ENCODE assay signal across 8 mouse cellular contexts in the genomic region with DNA sequence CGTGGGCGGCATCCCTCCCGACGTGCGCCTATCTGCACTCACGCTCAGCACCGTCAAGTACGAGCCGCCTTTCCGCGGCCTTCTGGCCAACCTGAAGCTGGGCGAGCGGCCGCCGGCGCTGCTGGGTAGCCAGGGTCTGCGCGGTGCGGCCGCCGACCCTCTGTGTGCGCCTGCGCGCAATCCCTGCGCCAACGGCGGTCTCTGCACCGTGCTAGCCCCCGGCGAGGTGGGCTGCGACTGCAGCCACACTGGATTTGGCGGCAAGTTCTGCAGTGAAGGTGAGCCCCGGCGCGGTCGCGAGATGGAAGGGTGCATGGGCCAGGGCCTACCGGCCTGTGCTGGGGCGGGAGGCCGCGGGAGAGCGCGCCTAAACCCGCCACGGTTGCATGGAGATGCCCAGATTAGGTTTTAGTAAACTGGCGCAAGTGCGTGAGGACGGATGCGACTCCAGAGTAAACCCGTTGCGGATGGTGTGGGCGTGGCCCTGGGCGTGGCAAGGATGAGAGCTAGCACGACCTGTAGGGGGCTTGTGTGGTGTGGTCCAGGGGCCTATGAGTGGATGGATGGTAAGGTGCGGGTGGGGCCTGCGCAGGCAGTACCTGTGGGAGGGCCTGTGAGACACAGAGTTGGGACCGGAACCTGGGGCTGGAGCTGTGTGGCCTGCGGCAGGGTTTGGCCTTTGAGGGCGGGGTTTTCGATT. TPM values are rescaled to one million over a fixed set of nuclear protein-coding genes. Genes with fewer than 3 reads are reported as not detected.
DNase-seq lines count a peak whose midpoint lies in the region; ATAC-seq lines count a peak whose summit lies in the region.

No protein-coding gene starts in this region.

- H3K9me3 ChIP-seq in heart, embryonic 10.5 days, result no peaks in the 10 kb centered on the region
- no peaks in the 10 kb centered on the region for H3K9me3 ChIP-seq in hindbrain, embryonic 15.5 days
- no peaks in the 10 kb centered on the region for H3K9me3 ChIP-seq in midbrain, embryonic 12.5 days

- no peak overlapping the region for H3K27ac ChIP-seq in heart, embryonic 10.5 days
- no peak overlapping the region for H3K27ac ChIP-seq in hindbrain, embryonic 15.5 days (replicated peaks)
- no peak overlapping the region for H3K27ac ChIP-seq in midbrain, embryonic 12.5 days (replicated peaks)

- no peaks in the 10 kb centered on the region for H3K36me3 ChIP-seq in heart, embryonic 10.5 days
- H3K36me3 ChIP-seq in hindbrain, embryonic 15.5 days, result no peaks in the 10 kb centered on the region
- no peaks in the 10 kb centered on the region for H3K36me3 ChIP-seq in midbrain, embryonic 12.5 days

- H3K4me1 ChIP-seq in heart, embryonic 10.5 days, result peaks cover 14% of the 10 kb centered on the region
- peaks cover 89% of the 10 kb centered on the region for H3K4me1 ChIP-seq in hindbrain, embryonic 15.5 days (replicated peaks)
- peaks cover 53% of the 10 kb centered on the region for H3K4me1 ChIP-seq in midbrain, embryonic 12.5 days

- no peak for DNase-seq in heart, embryonic 10.5 days (ENCODE audit: low spot score)
- no peak for DNase-seq in heart, adult 8-10 months (ENCODE audit: low spot score)
- DNase-seq in ZHBTc4 (ENCODE audit: low read depth, low spot score) (peak; percentile 94), adipocyte (ENCODE audit: low spot score) (no peak)
- peak; percentile 73 for DNase-seq in thymus, postnatal 0 days (ENCODE audit: low spot score)
- DNase-seq in frontal cortex, postnatal 14 days (ENCODE audit: low spot score in 2 of 2), result no peak

- under 1% methylated on average over 60 of the region's 60 CpGs for WGBS in heart, embryonic 10.5 days
- 3% methylated on average over 60 of the region's 60 CpGs for WGBS in hindbrain, embryonic 15.5 days
- WGBS in midbrain, embryonic 12.5 days, result under 1% methylated on average over 59 of the region's 60 CpGs

- peak overlapping the region; percentile 11; the same call in 1 of the 2 replicates for H3K9ac ChIP-seq in hindbrain, embryonic 15.5 days
- H3K9ac ChIP-seq in midbrain, embryonic 12.5 days (replicated peaks), result peak overlapping the region; percentile 46

- peaks cover 93% of the 10 kb centered on the region for H3K27me3 ChIP-seq in heart, embryonic 10.5 days (ENCODE audit: insufficient read depth, poor library complexity, severe bottlenecking)
- H3K27me3 ChIP-seq in hindbrain, embryonic 15.5 days, result 0 out of 2 replicates have a peak, but pooled peaks cover 7% of the 10 kb centered on the region
- H3K27me3 ChIP-seq in midbrain, embryonic 12.5 days, result peaks cover 80% of the 10 kb centered on the region

- H3K4me2 ChIP-seq in hindbrain, embryonic 15.5 days, result peak overlapping the region; percentile 55
- H3K4me2 ChIP-seq in midbrain, embryonic 12.5 days (replicated peaks), result peak overlapping the region; percentile 55

- H3K4me3 ChIP-seq in heart, embryonic 10.5 days, result peak overlapping the region; percentile 55
- H3K4me3 ChIP-seq in hindbrain, embryonic 15.5 days, result peak overlapping the region; percentile 21
- H3K4me3 ChIP-seq in midbrain, embryonic 12.5 days, result peak overlapping the region; percentile 42

- ATAC-seq in hindbrain, embryonic 15.5 days (ENCODE audit: low FRiP score, low read depth), result peak; percentile 15; the same call in 1 of the 2 replicates
- peak; percentile 57; the same call in 1 of the 2 replicates for ATAC-seq in midbrain, embryonic 12.5 days (ENCODE audit: low FRiP score, low read depth)

RNA-seq across cellular contexts. Expression of gene Nrxn2, which starts 10.1 kb away (rescaled TPM):
- polyA plus RNA-seq in heart, embryonic 10.5 days (2016; fragmentation: Nextera tagmentation; extraction: Ambion mirVana), result 0.10 and 1.1 TPM in 2 replicates
- 1 to 10 TPM; 3.3 to 6.8 (median 4.1) TPM for total RNA-seq in heart, adult 8-10 months (2022)
- polyA plus RNA-seq in hindbrain, embryonic 15.5 days (2015; fragmentation: Nextera tagmentation; extraction: Ambion mirVana), result 44.3 and 46.6 TPM in 2 replicates
- 16.0 and 22.5 TPM in 2 replicates for polyA plus RNA-seq in midbrain, embryonic 12.5 days (2016; fragmentation: Nextera tagmentation; extraction: Ambion mirVana)
- 0.10 and 0.24 TPM in 2 replicates for polyA plus RNA-seq in thymus, postnatal 0 days (2015; fragmentation: Nextera tagmentation; extraction: Ambion mirVana)

RNA-seq across cellular contexts. Expression of gene Rasgrp2, which starts 29.5 kb away (rescaled TPM):
- polyA plus RNA-seq in heart, embryonic 10.5 days (2016; fragmentation: Nextera tagmentation; extraction: Ambion mirVana), result 59.9 and 61.6 TPM in 2 replicates
- 10 to 100 TPM; 31.2 to 51.0 (median 43.8) TPM for total RNA-seq in heart, adult 8-10 months (2022)
- 140 and 148 TPM in 2 replicates for polyA plus RNA-seq in hindbrain, embryonic 15.5 days (2015; fragmentation: Nextera tagmentation; extraction: Ambion mirVana)
- 21.5 and 21.6 TPM in 2 replicates for polyA plus RNA-seq in midbrain, embryonic 12.5 days (2016; fragmentation: Nextera tagmentation; extraction: Ambion mirVana)
- polyA plus RNA-seq in thymus, postnatal 0 days (2015; fragmentation: Nextera tagmentation; extraction: Ambion mirVana), result 195 and 206 TPM in 2 replicates

RNA-seq across cellular contexts. Expression of gene Pygm, which starts 44.5 kb away (rescaled TPM):
- polyA plus RNA-seq in heart, embryonic 10.5 days (2016; fragmentation: Nextera tagmentation; extraction: Ambion mirVana), result 103 and 214 TPM in 2 replicates
- total RNA-seq in heart, adult 8-10 months (2022), result 1,000 to 10,000 TPM; 1,301 to 1,379 (median 1,330) TPM
- 7.0 and 7.6 TPM in 2 replicates for polyA plus RNA-seq in hindbrain, embryonic 15.5 days (2015; fragmentation: Nextera tagmentation; extraction: Ambion mirVana)
- 2.3 and 2.7 TPM in 2 replicates for polyA plus RNA-seq in midbrain, embryonic 12.5 days (2016; fragmentation: Nextera tagmentation; extraction: Ambion mirVana)
- polyA plus RNA-seq in thymus, postnatal 0 days (2015; fragmentation: Nextera tagmentation; extraction: Ambion mirVana), result 4.2 and 6.3 TPM in 2 replicates

Comparison
In these comparisons a context has a peak if more than half of its experiments do, and no peak if none do; other contexts are left out.
1. DNase-seq: peak in ZHBTc4 (single experiment) and thymus, postnatal 0 days (single experiment); none in heart, embryonic 10.5 days (single experiment), heart, adult 8-10 months (single experiment), frontal cortex, postnatal 14 days (0 of 2) and adipocyte (single experiment).
2. RNA of gene Pygm, which starts 44.5 kb away (polyA plus RNA-seq): 103 to 214 TPM in heart, embryonic 10.5 days; 7.0 to 7.6 TPM in hindbrain, embryonic 15.5 days, 4.2 to 6.3 TPM in thymus, postnatal 0 days and 2.3 to 2.7 TPM in midbrain, embryonic 12.5 days; every median in the first group is over 10 times any median in the second.
3. Peak in every context shown above with its lines, with median percentiles within 50 percentile points of each other: H3K4me3 ChIP-seq.